Mouse (Mus musculus): ENCODE results near the gene Npnt.

GRCm38 (mm10) chr3:132902206-132902605 lies 47.9 kb downstream of the Npnt start:
- TF ChIP-seq CTCF (IDR thresholded peaks at IDR 0.05; ENCODE audit: low read depth) (no peak), EP300 (IDR thresholded peaks at IDR 0.05; ENCODE audit: low read depth) (no peak)

All from liver, embryonic 14.5 days (tissue).